Mouse (Mus musculus) frontal cortex, postnatal 36 days (tissue): ENCODE measurements around the gene Canx.
"Not testable (repeated sequence)": the region's sequence is repeated elsewhere in the genome, so short reads cannot be mapped to it uniquely, and the experiment has no call there.

Source experiments
- DNase-seq, 2 experiments: peaks; one replicate each; pipeline ENCODE4 v3.0.0; 2022; ENCODE audit warnings: low spot score in 2 of 2

Canx gene

GRCm38 (mm10) chr11:50325496-50326301 is at the start of gene Canx:
Gene Canx, minus strand, starts transcription at chr11:50325673.
- DNase-seq: peak; percentile 99 to 100

DNA sequence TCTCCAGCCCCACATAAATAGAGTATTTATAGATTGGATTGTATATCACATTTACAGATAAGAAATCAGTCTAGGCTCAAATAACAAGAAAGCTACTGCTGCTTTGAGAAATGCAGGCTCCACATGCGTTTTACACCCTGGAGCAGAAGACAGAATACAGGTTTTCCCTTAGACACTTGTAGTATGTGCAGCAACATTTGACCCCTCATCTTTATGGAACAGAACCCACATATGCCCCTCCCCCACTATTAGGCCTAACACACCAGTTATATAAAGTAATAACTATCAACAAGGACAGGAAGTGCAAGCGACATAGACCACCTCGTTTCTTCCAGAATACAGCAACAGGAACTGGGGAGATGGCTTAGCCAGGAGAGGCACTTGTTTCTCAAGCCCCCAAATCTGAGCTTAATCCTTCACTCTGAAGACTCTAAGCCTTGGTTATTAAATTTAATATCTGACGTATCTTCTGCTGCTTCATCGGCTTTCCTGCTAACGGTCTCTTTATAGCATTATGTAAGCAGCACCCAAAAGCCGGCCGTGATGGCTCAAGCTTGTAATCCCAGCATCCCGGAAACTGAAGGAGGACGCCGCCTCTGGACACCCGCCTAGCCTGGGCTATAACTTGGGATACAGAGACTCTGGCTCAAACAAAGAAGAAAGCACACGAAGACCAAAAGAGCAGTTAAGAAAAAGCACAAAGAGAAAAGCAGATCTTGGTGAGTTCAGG is 49.0 kb upstream of the Canx start:
- no peak for DNase-seq

GRCm38 (mm10) chr11:50373621-50374020 is 48.1 kb upstream of the Canx start:
- no peak for DNase-seq

DNA sequence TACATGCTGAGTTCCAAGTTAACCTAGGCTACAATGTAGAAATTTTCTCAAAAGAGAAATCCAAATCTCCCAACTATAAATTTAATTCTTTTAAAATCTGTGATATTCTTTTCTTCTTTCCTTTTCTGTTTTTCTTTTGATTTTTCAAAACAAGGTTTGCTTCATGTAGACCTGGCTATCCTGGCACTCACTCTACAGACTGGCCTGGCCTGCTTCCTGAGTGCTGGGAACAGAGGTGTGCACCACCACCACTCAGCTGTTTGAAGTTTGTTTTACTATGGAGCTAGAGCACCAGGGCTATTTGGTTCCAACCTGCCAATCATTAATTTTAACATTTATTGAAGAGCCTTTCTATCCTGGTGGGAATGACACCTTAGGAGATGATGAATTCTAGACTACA is 47.6 kb upstream of the Canx start:
- no peak for DNase-seq

DNA sequence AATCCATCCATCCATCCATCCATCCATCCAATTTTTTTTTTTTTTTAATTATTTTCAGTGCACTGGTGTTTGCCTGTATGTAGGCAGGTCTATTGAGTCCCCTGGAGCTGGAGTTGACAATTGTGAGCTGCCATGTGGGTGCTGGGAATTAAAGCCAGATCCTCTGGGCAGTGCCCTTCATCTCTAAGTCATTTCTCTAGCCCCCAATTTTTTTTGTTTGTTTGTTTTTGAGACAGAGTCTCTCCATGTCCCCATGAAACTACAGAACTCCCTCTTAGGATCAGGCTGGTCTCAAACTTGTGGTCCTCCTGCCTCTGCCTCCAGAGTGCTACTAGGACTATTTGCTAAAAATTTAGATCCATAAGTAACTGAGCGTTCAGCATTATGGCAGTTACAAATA is 46.4 kb upstream of the Canx start:
- no peak for DNase-seq

GRCm38 (mm10) chr11:50371399-50371841 is 45.9 kb upstream of the Canx start:
- peak; percentile 40 to 55 for DNase-seq

- no peak for DNase-seq
These were observed 45.5 kb upstream of the Canx start for GRCm38 (mm10) chr11:50370969-50371368.

DNA sequence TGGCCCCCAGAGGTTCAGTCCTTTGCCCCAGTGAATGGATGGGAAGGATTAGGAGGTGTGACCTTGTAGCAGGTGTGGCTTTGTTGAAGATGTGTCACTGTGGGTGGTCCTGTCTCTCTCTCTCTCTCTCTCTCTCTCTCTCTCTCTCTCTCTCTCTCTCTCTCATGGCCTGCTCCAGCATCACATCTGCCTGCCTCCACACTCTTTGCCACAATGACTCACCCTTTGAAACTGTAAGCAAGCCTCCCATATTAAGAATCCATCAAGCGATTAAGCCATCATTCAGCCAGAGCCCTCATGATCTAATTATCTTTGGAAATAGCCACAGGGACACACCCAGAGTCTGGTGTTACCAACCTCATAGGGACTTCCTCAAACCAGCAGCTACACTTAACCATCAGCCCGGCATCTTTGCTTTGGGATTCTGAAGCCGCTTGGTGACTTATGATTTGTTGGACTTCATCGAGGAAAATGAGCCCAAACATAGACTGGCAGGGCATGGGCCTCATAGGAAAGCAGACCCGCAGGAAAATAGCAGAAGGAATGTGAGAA is 44.0 kb upstream of the Canx start:
- no peak for DNase-seq

GRCm38 (mm10) chr11:50367531-50367930 is 42.1 kb upstream of the Canx start:
- no peak for DNase-seq

GRCm38 (mm10) chr11:50365322-50365721 is 39.8 kb upstream of the Canx start:
- no peak for DNase-seq

DNA sequence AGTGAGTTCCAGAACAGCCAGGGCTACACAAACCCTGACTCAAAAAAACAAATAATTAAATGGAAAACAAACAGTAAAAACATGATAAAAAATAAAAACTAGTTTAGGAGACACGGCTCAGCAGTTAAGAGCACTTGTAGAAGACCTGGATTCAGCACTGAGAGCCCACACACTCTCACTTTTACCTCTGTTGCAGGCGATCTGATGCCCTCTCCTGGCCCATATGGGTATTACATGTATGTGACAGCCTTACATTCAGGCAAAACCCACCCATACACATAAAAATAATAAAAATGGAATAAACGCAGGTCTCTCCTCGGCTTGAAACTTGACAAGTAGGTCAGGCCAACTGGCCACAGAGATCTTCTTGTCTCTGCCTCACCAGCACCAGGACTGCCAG is 39.1 kb upstream of the Canx start:
- peak; percentile 67 to 88 for DNase-seq

- not testable (repeated sequence) for DNase-seq
These were observed 35.8 kb upstream of the Canx start for GRCm38 (mm10) chr11:50361282-50361681.

DNA sequence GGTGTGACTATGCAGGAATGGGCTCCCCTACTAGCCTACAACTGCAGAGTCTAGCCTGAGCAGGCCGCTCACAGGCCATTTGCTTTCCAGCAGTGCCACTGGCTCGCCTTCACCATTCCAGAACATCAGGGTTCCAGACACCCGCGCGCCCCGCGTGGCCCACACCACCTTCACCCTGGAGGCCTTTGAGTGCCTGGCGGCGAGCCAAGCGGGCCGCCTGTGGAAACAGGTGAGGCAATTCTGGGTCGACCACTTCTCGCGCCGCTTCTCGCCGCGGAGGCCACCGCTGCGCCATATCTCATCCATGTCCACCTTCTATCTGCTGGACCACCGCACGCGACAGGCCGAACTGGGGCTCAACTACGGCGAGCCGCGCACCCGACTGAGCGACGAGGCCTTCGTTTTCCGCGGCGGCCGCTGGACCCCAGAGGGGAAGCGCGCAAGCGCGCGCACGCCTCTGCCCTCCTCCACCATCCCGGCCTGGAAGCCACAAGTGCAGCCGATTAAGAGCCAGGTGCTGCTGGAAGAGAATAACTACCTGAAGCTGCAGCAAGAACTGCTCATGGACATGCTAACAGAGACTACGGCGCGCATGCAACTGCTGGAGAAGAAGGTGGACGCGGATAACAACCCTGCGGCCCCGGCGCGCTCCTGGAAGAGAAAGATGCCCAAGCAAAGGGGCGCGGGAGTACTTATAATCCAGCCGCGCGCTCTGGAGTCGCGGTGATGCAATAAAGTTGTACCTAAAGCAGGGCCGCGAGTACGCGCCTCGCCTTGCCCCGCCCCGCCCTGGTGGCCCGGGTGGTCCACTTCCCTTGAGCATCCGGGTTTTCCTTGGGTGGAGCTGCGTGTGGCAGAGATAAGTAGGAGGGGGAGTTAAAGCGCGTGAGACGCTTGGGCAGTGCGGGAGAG is 33.7 kb upstream of the Canx start:
- DNase-seq: peak; percentile 58 to 65

DNA sequence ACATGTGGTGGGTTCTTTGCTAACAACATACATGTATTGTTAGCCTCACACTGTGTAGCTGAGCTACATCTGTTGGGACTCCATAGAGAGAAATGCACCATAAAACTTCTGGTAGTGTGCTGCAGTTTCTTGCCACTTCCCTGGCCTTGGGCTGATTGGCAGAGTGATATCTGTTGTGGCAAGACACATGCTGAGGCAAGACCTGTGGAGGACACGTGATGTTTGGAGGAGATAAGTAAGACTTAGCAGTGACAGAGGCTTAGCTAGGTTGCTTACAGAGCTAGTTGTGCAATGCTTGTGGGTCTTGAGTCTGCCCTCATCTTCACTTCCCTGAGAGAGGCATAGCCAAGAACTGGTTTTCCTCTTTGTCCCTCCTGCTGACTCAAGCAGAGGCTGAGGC is 29.9 kb upstream of the Canx start:
- DNase-seq: no peak

- DNase-seq: no peak
These were observed 29.4 kb upstream of the Canx start for GRCm38 (mm10) chr11:50354851-50355250.

DNA sequence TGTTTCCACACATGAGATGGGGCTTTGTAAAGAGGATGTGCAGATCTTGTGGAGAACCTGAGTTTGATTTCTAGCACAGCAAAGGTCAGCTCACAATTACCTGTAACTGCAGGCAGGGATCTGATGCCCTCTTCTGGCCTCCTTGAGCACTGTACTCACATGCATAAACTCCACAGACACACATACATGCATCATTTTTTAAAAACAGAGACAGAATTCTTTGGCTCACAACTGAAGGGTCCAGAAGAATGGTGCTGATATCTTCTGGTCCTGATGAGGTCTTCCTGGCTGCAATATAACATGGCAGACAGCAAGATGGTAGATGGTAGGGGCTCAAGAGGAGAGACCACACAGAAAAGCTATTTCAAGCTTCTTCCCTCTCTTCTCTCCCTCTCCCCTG is 28.7 kb upstream of the Canx start, which contains the start of gene Cby3:
Gene Cby3 (plus strand): TSS at position 301 of the 400 bp plus-strand sequence.
- DNase-seq: no peak

GRCm38 (mm10) chr11:50352177-50352576 is 26.7 kb upstream of the Canx start:
- DNase-seq: no peak

GRCm38 (mm10) chr11:50346256-50347032 is 21.0 kb upstream of the Canx start:
- no peak for DNase-seq

DNA sequence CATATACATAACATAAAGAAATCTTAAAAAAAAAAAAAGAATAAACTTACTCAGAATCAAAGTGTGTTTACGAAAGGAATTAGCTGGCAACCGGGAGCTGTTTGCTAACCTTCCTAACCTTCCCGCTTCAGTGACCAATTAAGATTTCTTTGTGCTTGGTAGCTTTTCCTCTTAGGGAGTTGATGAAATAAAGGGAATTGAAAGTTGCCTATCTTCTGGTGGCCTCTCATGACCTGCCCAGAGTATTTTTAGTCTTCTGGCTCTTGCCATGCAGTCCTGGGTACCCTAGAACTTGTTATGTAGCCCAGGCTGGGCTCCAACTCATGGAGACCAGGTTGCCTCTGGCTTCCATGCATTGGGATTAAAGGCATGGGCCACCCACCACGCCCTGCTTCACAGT is 20.0 kb upstream of the Canx start:
- no peak for DNase-seq

GRCm38 (mm10) chr11:50336891-50337290 is 11.4 kb upstream of the Canx start:
- DNase-seq: no peak

- no peak for DNase-seq
These were observed 10.7 kb upstream of the Canx start for GRCm38 (mm10) chr11:50336126-50336525.
